Mouse (Mus musculus): Measurements from ENCODE around the gene Tmem131l. TPM values are rescaled to one million over a fixed set of nuclear protein-coding genes. Genes with fewer than 3 reads are reported as not detected.

The Tmem131l gene
- polyA plus RNA-seq, 1 experiment, result 13.2 TPM

DNA sequence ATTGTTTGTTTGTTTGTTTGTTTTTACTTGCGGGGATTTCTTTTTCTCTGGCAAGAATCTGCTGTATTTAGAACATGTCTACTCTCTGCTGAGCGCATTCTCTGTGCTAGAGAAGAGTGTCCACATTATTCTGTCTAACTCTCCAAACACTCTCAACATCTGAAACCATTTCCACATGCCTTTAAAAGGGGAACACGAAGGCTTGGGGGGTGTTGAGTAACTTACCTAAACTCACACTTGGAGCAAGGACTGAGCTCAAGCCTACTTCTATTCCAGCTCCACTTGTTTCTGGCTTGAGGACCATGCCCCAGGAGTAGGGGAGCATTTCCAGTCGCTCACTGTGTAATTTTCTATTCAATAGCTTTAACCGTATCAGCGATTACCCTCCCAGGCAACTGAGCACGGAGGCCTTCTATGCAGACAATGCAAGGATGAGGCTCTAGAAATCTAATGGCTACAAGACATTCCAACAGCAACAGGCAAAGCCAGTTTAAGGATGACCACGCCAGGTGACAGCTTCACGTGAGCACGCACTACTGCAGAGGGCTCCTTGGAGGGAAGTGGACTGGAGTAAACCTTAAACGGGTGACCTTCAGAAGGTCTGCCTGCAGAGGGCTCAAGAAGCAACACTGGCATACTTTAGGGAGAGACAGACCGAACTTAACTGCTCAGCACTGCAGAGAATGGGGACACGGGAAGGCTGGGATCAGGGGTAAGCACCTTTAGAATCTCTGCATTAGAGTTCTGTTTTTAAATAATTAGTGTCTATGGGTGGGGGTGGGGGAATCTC, 36.8 kb upstream of the Tmem131l start:
- Histone ChIP-seq H3K4me3 (ENCODE audit: low read depth, low read length) (no peak overlapping the region), H3K27ac (ENCODE audit: insufficient read depth, low read depth, low read length) (no peak overlapping the region), H3K36me3 (ENCODE audit: control insufficient read depth, insufficient read depth, low read length) (no peaks in the 10 kb centered on the region), H3K27me3 (ENCODE audit: control insufficient read depth, insufficient read depth, low read length) (no peaks in the 10 kb centered on the region), H3K4me1 (ENCODE audit: control insufficient read depth, insufficient read depth, insufficient read length, low read length) (peaks cover 2% of the 10 kb centered on the region; the same call in 1 of the 2 replicates)
- 82% methylated on average over 13 of the region's 13 CpGs for WGBS
- no peak for TF ChIP-seq CTCF (IDR thresholded peaks at IDR 0.05; ENCODE audit: extremely low read depth, insufficient read length, insufficient replicate concordance, low read depth, low read length)
- no peak for TF ChIP-seq POLR2A (IDR thresholded peaks at IDR 0.05; ENCODE audit: low read depth, low read length)

DNA sequence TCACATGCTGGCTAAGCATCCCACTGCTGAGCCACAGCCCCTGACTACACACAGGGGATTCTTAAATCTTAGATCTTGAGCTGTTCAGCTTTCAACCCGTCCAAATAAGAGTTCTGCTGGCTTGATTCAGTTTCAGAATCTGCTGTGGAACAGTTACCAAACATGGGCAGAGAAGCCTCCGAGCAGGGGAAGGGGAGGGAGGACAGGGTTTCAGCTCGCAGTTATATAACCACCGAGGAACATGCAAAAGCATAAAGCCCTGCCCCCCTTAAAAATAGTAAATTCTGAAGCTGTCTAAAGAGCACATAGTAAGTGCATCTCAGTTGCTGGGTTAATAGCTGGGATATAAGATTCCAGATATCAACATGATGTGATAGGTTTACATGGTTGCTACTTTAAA, 35.5 kb upstream of the Tmem131l start:
- WGBS, result 61% methylated on average over 4 of the region's 4 CpGs
- no peak overlapping the region for H3K27ac ChIP-seq (ENCODE audit: insufficient read depth, low read depth, low read length)

DNA sequence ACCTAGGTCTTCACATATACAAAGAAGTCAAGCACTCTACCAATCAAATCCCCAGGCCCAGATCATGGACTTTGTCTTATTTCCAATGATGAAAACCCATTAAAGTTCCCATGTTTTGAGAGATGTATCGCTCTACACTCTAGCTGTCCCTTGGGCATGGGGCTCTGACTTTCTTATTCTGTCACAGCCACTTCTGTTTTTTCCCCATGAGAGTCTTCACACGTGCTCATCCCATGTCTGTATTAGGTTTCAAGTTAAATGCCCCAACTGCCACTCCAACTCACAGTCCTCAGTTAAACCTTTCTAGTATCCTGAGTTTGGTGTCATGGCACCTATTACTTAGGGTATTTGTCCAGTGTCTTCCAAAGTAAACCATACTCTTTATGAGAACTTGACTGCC, 34.8 kb upstream of the Tmem131l start:
- H3K4me3 ChIP-seq (ENCODE audit: low read depth, low read length), result no peak overlapping the region
- WGBS, result 86% methylated on average over 2 of the region's 2 CpGs
- H3K4me1 ChIP-seq (ENCODE audit: control insufficient read depth, insufficient read depth, insufficient read length, low read length), result peaks cover 2% of the 10 kb centered on the region; the same call in 1 of the 2 replicates
- H3K27me3 ChIP-seq (ENCODE audit: control insufficient read depth, insufficient read depth, low read length), result no peaks in the 10 kb centered on the region
- no peaks in the 10 kb centered on the region for H3K36me3 ChIP-seq (ENCODE audit: control insufficient read depth, insufficient read depth, low read length)
- TF ChIP-seq POLR2A (IDR thresholded peaks at IDR 0.05; ENCODE audit: low read depth, low read length) (no peak), CTCF (IDR thresholded peaks at IDR 0.05; ENCODE audit: extremely low read depth, insufficient read length, insufficient replicate concordance, low read depth, low read length) (no peak)
- H3K27ac ChIP-seq (ENCODE audit: insufficient read depth, low read depth, low read length), result peak overlapping the region; percentile 27; the same call in 1 of the 2 replicates

More for the DNA sequence above, 35.5 kb upstream of the Tmem131l start:
- Histone ChIP-seq H3K27me3 (ENCODE audit: control insufficient read depth, insufficient read depth, low read length) (no peaks in the 10 kb centered on the region), H3K36me3 (ENCODE audit: control insufficient read depth, insufficient read depth, low read length) (no peaks in the 10 kb centered on the region), H3K4me1 (ENCODE audit: control insufficient read depth, insufficient read depth, insufficient read length, low read length) (peaks cover 2% of the 10 kb centered on the region; the same call in 1 of the 2 replicates), H3K4me3 (ENCODE audit: low read depth, low read length) (no peak overlapping the region)
- TF ChIP-seq CTCF (IDR thresholded peaks at IDR 0.05; ENCODE audit: extremely low read depth, insufficient read length, insufficient replicate concordance, low read depth, low read length), result no peak

DNA sequence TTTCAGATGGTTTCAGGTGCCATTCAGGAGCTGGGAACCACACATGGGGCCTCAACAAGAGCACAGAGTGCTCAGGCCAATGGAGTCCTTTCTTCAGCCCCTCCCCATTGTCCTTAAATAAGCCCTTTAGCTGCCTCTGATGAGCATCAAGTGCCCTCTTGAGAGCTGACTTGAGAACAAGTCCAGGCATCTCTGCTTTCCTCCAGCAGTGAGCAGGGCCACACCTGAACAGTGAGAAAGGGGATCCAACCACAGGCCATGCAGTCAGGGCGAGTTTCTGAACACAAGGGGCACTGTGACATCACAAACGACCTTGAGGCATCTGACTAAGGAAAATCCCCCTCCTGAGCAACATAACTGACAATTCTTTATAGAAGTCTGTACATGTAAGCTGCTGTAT, 31.7 kb upstream of the Tmem131l start:
- 16% methylated on average over 2 of the region's 2 CpGs for WGBS
- Histone ChIP-seq H3K4me3 (ENCODE audit: low read depth, low read length) (no peak overlapping the region), H3K36me3 (ENCODE audit: control insufficient read depth, insufficient read depth, low read length) (no peaks in the 10 kb centered on the region), H3K4me1 (ENCODE audit: control insufficient read depth, insufficient read depth, insufficient read length, low read length) (peaks cover 2% of the 10 kb centered on the region; the same call in 1 of the 2 replicates), H3K27me3 (ENCODE audit: control insufficient read depth, insufficient read depth, low read length) (no peaks in the 10 kb centered on the region), H3K27ac (ENCODE audit: insufficient read depth, low read depth, low read length) (no peak overlapping the region)
- no peak for TF ChIP-seq CTCF (IDR thresholded peaks at IDR 0.05; ENCODE audit: extremely low read depth, insufficient read length, insufficient replicate concordance, low read depth, low read length)
- TF ChIP-seq POLR2A (IDR thresholded peaks at IDR 0.05; ENCODE audit: low read depth, low read length), result no peak

DNA sequence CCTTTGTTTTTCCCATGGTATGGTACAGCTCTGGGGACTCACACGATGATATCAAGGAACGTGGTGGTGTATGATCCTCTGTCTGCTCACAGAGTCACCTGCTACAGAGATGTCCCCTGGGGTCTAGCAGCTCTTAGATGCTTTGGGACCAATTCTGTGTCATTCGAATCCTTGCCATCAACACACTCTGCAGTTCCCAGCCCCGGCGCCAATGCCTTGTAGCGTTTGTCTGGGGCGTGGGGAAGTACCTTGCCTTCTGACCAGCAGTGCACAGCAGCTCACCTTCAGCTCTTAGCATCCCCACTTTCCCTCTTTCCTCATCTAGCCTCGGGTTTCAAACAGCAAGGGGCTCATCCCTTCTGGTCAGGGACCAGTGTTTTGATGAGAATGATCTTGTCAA, 30.8 kb upstream of the Tmem131l start:
- TF ChIP-seq POLR2A (IDR thresholded peaks at IDR 0.05; ENCODE audit: low read depth, low read length) (no peak), CTCF (IDR thresholded peaks at IDR 0.05; ENCODE audit: extremely low read depth, insufficient read length, insufficient replicate concordance, low read depth, low read length) (no peak)
- Histone ChIP-seq H3K4me1 (ENCODE audit: control insufficient read depth, insufficient read depth, insufficient read length, low read length) (no peaks in the 10 kb centered on the region), H3K27ac (ENCODE audit: insufficient read depth, low read depth, low read length) (no peak overlapping the region), H3K4me3 (ENCODE audit: low read depth, low read length) (no peak overlapping the region), H3K27me3 (ENCODE audit: control insufficient read depth, insufficient read depth, low read length) (no peaks in the 10 kb centered on the region), H3K36me3 (ENCODE audit: control insufficient read depth, insufficient read depth, low read length) (no peaks in the 10 kb centered on the region)
- 86% methylated on average over 8 of the region's 8 CpGs for WGBS

DNA sequence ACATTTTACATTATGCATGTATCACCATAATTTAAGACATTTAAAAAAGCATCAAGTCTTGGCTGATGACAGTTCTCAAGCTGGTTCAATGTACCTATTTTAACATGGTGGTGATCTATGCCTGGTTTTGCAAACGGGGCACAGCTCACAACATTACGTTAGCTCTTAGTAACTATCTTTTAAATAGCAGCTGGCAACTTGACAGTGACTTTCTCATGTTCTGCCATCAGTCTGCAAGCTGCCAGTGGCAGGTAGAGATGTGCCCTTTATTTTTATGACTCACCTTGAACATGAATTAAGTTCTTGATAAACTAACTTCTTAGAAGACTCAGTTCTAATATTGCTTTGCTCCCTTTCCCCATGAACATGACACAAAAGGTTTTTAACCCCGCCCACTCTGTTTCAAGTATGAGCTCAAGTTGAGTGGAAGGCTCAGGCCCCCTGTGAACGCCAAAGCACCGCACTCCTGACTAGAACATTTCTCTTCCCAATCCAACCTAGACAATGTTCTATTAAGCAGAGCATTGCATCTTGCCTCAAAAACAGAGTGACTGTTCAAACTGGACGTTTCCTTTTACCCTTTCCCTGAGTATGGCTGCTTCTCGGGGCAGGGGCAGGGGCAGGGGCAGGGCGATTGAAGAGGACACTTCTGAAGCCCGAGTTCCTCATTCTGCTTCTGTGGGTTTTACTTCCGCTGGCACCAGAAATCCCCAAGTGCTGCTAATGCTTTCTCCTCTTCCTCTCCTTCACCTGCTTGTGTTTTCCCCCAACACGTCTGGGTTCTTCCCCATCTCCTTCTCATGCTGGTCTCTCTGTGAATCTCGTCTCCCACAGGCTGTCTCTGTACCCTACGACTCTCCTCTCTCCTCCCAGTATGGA, 29.1 kb upstream of the Tmem131l start:
- Histone ChIP-seq H3K4me3 (ENCODE audit: low read depth, low read length) (no peak overlapping the region), H3K36me3 (ENCODE audit: control insufficient read depth, insufficient read depth, low read length) (no peaks in the 10 kb centered on the region), H3K4me1 (ENCODE audit: control insufficient read depth, insufficient read depth, insufficient read length, low read length) (no peaks in the 10 kb centered on the region), H3K27me3 (ENCODE audit: control insufficient read depth, insufficient read depth, low read length) (no peaks in the 10 kb centered on the region), H3K27ac (ENCODE audit: insufficient read depth, low read depth, low read length) (no peak overlapping the region)
- WGBS, result 79% methylated on average over 13 of the region's 13 CpGs
- TF ChIP-seq POLR2A (IDR thresholded peaks at IDR 0.05; ENCODE audit: low read depth, low read length), result no peak
- no peak for TF ChIP-seq CTCF (IDR thresholded peaks at IDR 0.05; ENCODE audit: extremely low read depth, insufficient read length, insufficient replicate concordance, low read depth, low read length)

DNA sequence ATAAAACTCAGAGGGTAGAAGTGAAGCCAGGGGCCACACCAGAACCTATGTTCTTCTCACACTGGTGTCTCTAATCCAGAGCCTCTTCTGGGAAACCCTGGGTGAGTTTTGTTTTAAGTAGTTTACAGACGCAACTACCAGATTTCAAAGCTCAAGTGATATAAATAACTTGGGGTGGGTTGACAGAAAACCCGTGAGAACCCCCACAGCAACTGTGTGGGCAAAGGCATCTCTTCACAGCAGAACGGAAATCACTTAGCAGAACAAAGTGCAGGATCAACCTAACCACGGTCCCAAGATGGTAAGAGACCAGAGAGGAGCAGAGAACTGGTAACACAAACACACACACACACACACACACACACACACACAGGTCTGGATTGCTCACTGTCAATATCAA, 25.9 kb upstream of the Tmem131l start:
- no peak for TF ChIP-seq POLR2A (IDR thresholded peaks at IDR 0.05; ENCODE audit: low read depth, low read length)
- TF ChIP-seq CTCF (IDR thresholded peaks at IDR 0.05; ENCODE audit: extremely low read depth, insufficient read length, insufficient replicate concordance, low read depth, low read length), result no peak
- no peaks in the 10 kb centered on the region for H3K27me3 ChIP-seq (ENCODE audit: control insufficient read depth, insufficient read depth, low read length)
- 74% methylated on average over 4 of the region's 4 CpGs for WGBS
- no peaks in the 10 kb centered on the region for H3K36me3 ChIP-seq (ENCODE audit: control insufficient read depth, insufficient read depth, low read length)
- no peak overlapping the region for H3K27ac ChIP-seq (ENCODE audit: insufficient read depth, low read depth, low read length)
- H3K4me3 ChIP-seq (ENCODE audit: low read depth, low read length), result no peak overlapping the region
- H3K4me1 ChIP-seq (ENCODE audit: control insufficient read depth, insufficient read depth, insufficient read length, low read length), result peaks cover 6% of the 10 kb centered on the region; the same call in 1 of the 2 replicates
